Mouse (Mus musculus) kidney, adult 11 months (tissue): Measurements from ENCODE around the gene Jdp2.

Source experiments
- DNase-seq: peaks from one replicate; pipeline ENCODE4 v3.0.0; 2022

The Jdp2 gene

GRCm38 (mm10) chr12:85602153-85602552 lies 3.3 kb downstream of the Jdp2 start:
- DNase-seq, result no peak

GRCm38 (mm10) chr12:85602811-85603210 lies 4.0 kb downstream of the Jdp2 start:
- no peak for DNase-seq

- no peak for DNase-seq
These were observed 4.9 kb downstream of the Jdp2 start for GRCm38 (mm10) chr12:85603767-85604166.

GRCm38 (mm10) chr12:85604301-85604998 lies 5.6 kb downstream of the Jdp2 start:
- DNase-seq, result no peak

GRCm38 (mm10) chr12:85607519-85608449 lies 9.0 kb downstream of the Jdp2 start:
- no peak for DNase-seq

GRCm38 (mm10) chr12:85610167-85610566 lies 11.3 kb downstream of the Jdp2 start:
- DNase-seq, result no peak

GRCm38 (mm10) chr12:85614090-85614489 lies 15.3 kb downstream of the Jdp2 start:
- no peak for DNase-seq

GRCm38 (mm10) chr12:85615486-85615885 lies 16.7 kb downstream of the Jdp2 start:
- DNase-seq, result no peak

- DNase-seq, result no peak
These were observed 19.1 kb downstream of the Jdp2 start for GRCm38 (mm10) chr12:85617885-85618284.

- no peak for DNase-seq
These were observed 19.6 kb downstream of the Jdp2 start for GRCm38 (mm10) chr12:85618430-85618829.

- DNase-seq, result peak; percentile 60
These were observed 20.6 kb downstream of the Jdp2 start for GRCm38 (mm10) chr12:85619283-85619897.

GRCm38 (mm10) chr12:85619898-85620443 lies 21.1 kb downstream of the Jdp2 start:
- peak; percentile 87 for DNase-seq

- DNase-seq, result no peak
These were observed 22.2 kb downstream of the Jdp2 start for GRCm38 (mm10) chr12:85621027-85621426.

- no peak for DNase-seq
These were observed 22.8 kb downstream of the Jdp2 start for GRCm38 (mm10) chr12:85621673-85622072.

GRCm38 (mm10) chr12:85623711-85624110 lies 24.9 kb downstream of the Jdp2 start:
- DNase-seq, result peak; percentile 43

- DNase-seq, result no peak
These were observed 25.8 kb downstream of the Jdp2 start for GRCm38 (mm10) chr12:85624652-85625051.

GRCm38 (mm10) chr12:85625852-85626251 lies 27.0 kb downstream of the Jdp2 start:
- DNase-seq, result no peak

GRCm38 (mm10) chr12:85629661-85630481 lies 31.0 kb downstream of the Jdp2 start:
- peak; percentile 42 for DNase-seq

- DNase-seq, result peak; percentile 66
These were observed 32.4 kb downstream of the Jdp2 start for GRCm38 (mm10) chr12:85631196-85631595.

GRCm38 (mm10) chr12:85632321-85632720 lies 33.5 kb downstream of the Jdp2 start:
- no peak for DNase-seq

GRCm38 (mm10) chr12:85637932-85638331 lies 39.1 kb downstream of the Jdp2 start:
- DNase-seq, result no peak
